Mouse (Mus musculus) liver, embryonic 11.5 days (tissue): ENCODE results near the gene Etfb. TPM values are rescaled to one million over a fixed set of nuclear protein-coding genes. Genes with fewer than 3 reads are reported as not detected.

Experiments
- ATAC-seq: fragments of 200-750 bp; cut with Nextera tagmentation; replicated peaks from 2 replicates; pipeline ENCODE4 v1.8.0; 2017; ENCODE audit warnings: moderate number of reproducible peaks, mild to moderate bottlenecking, moderate TSS enrichment, moderate library complexity; ENCODE audit not compliant: low FRiP score
- DNase-seq: peaks from one replicate; pipeline ENCODE4 v3.0.0-alpha.2; 2017; ENCODE audit warnings: low spot score
- H3K27ac ChIP-seq: fragments of 300-500 bp; sonication (generic); 2 replicates; pipeline ENCODE4 v1.5.1; 2014; ENCODE audit warnings: mild to moderate bottlenecking, low read depth, low read length, control low read depth
- H3K27me3 ChIP-seq: fragments of 300-500 bp; sonication (generic); replicated peaks from 2 replicates; pipeline ENCODE4 v1.6.1; 2014; ENCODE audit warnings: low read length, mixed read lengths; ENCODE audit not compliant: control insufficient read depth, insufficient read depth
- H3K36me3 ChIP-seq: fragments of 300-500 bp; sonication (generic); 2 replicates; pipeline ENCODE4 v1.6.1; 2014; ENCODE audit warnings: mild to moderate bottlenecking, low read length, moderate library complexity, mixed read lengths; ENCODE audit not compliant: control insufficient read depth, insufficient read depth
- H3K4me1 ChIP-seq: fragments of 300-500 bp; sonication (generic); replicated peaks from 2 replicates; pipeline ENCODE4 v1.6.1; 2014; ENCODE audit warnings: low read length, mixed read lengths; ENCODE audit not compliant: control insufficient read depth, insufficient read depth
- H3K4me2 ChIP-seq: fragments of 300-500 bp; sonication (generic); 2 replicates; pipeline ENCODE4 v1.6.1; 2014; ENCODE audit warnings: mild to moderate bottlenecking, control low read depth, moderate library complexity
- H3K4me3 ChIP-seq: fragments of 300-500 bp; sonication (generic); 2 replicates; pipeline ENCODE4 v1.5.1; 2014; ENCODE audit warnings: low read depth, low read length, control low read depth
- H3K9ac ChIP-seq: fragments of 300-500 bp; sonication (generic); 2 replicates; pipeline ENCODE4 v1.6.1; 2014; ENCODE audit warnings: low read depth, low read length, control low read depth
- H3K9me3 ChIP-seq: fragments of 300-500 bp; sonication (generic); 2 replicates; pipeline ENCODE4 v1.6.1; 2016; ENCODE audit warnings: low read length, inconsistent platforms, mixed read lengths; ENCODE audit not compliant: control insufficient read depth
- WGBS: fragments of 180-500 bp; shearing (Covaris S2); extraction: QIAGEN DNeasy Blood & Tissue Kit; methylation state at CpG from one replicate; pipeline ENCODE4 v1.1.7; 2014; 5-methylcytosine and 5-hydroxymethylcytosine counted together
- polyA plus RNA-seq: library from polyadenylated mRNA; unstranded; fragments of >200 nt; fragmentation: Nextera tagmentation; extraction: Ambion mirVana; gene quantifications from 2 replicates; pipeline ENCODE4 v1.2.1, GENCODE M21; 2014

Gene Etfb
- polyA plus RNA-seq, 1 experiment from 2014 or later: 378 TPM

DNA sequence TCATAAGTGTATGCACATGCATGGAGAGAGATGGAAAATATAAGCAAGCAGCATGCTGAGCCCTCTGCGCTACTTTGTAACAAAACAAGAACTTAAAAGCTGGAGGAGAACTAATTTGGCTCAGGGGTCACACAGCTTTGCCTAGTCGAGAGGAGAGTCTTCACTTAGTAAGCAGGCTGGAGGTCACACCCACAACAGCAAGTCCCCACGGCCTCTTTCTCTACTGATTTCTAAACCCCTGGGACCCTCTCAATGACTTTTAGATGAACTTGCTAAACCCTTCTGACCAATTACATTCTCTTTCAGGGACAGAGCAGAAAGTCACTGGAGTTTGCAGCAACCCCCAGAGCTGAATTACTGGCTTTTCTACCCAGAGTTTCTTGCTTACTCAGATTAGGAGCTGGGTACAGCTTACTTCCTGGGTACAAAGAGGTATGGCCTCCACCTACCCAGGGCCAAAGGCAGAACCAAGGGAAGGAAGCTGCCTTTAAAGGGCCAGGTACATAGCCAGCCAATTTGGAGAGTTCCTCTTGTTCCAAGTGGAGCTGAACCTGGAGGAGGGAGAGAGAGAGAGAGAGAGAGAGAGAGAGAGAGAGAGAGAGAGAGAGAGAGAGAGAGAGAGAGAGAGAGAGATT lies 19.8 kb upstream of the Etfb start:
- Histone ChIP-seq H3K4me3 (no peak overlapping the region), H3K4me2 (no peak overlapping the region), H3K27ac (no peak overlapping the region), H3K9me3 (no peaks in the 10 kb centered on the region), H3K4me1 (peaks cover 3% of the 10 kb centered on the region; the same call in 1 of the 2 replicates), H3K9ac (no peak overlapping the region), H3K36me3 (no peaks in the 10 kb centered on the region), H3K27me3 (no peaks in the 10 kb centered on the region)
- ATAC-seq (no peak), DNase-seq (no peak)
- WGBS: 76% methylated on average over 3 of the region's 3 CpGs

- no peak within 1 kb of the TSS for H3K4me2 ChIP-seq
- WGBS: 66% methylated on average over 8 of the region's 8 CpGs
- no peaks in the 10 kb centered on the region for H3K27me3 ChIP-seq
- peaks cover 3% of the 10 kb centered on the region; the same call in 1 of the 2 replicates for H3K4me1 ChIP-seq
- no peak within 1 kb of the TSS for H3K4me3 ChIP-seq
- DNase-seq (no peak), ATAC-seq (no peak)
- no peaks in the 10 kb centered on the region for H3K36me3 ChIP-seq
- H3K9ac ChIP-seq: no peak within 1 kb of the TSS
- H3K27ac ChIP-seq: no peak within 1 kb of the TSS
- H3K9me3 ChIP-seq: no peaks in the 10 kb centered on the region
Observed at GRCm38 (mm10) chr7:43427406-43427805, 16.5 kb upstream of the Etfb start, which contains the start of gene Lim2. Gene Lim2 (plus strand): TSS chr7:43427670.

GRCm38 (mm10) chr7:43429500-43429899 lies 14.4 kb upstream of the Etfb start:
- Histone ChIP-seq H3K36me3 (no peaks in the 10 kb centered on the region), H3K4me1 (no peaks in the 10 kb centered on the region), H3K9me3 (no peaks in the 10 kb centered on the region), H3K27ac (no peak overlapping the region), H3K9ac (no peak overlapping the region), H3K27me3 (no peaks in the 10 kb centered on the region), H3K4me3 (no peak overlapping the region), H3K4me2 (no peak overlapping the region)
- 39% methylated on average over 4 of the region's 4 CpGs for WGBS
- no peak for ATAC-seq
- no peak for DNase-seq

GRCm38 (mm10) chr7:43432891-43433290 lies 11.0 kb upstream of the Etfb start:
- Histone ChIP-seq H3K27me3 (no peaks in the 10 kb centered on the region), H3K9ac (no peak overlapping the region), H3K4me2 (no peak overlapping the region), H3K27ac (no peak overlapping the region), H3K4me1 (no peaks in the 10 kb centered on the region), H3K4me3 (no peak overlapping the region), H3K9me3 (no peaks in the 10 kb centered on the region), H3K36me3 (no peaks in the 10 kb centered on the region)
- whole genome bisulfite sequencing: 79% methylated on average over 4 of the region's 4 CpGs
- DNase-seq (no peak), ATAC-seq (no peak)

GRCm38 (mm10) chr7:43434676-43435075 lies 9.2 kb upstream of the Etfb start:
- no peak for DNase-seq
- WGBS: 83% methylated on average over 5 of the region's 5 CpGs
- Histone ChIP-seq H3K4me2 (no peak overlapping the region), H3K27ac (no peak overlapping the region), H3K9ac (no peak overlapping the region), H3K4me1 (no peaks in the 10 kb centered on the region), H3K9me3 (no peaks in the 10 kb centered on the region), H3K27me3 (no peaks in the 10 kb centered on the region), H3K36me3 (no peaks in the 10 kb centered on the region), H3K4me3 (no peak overlapping the region)
- no peak for ATAC-seq

GRCm38 (mm10) chr7:43436341-43437255 lies 7.3 kb upstream of the Etfb start, which contains the start of gene Nkg7:
Gene Nkg7 (plus strand): TSS chr7:43437073.
- ATAC-seq: no peak
- WGBS: 59% methylated on average over 10 of the region's 10 CpGs
- Histone ChIP-seq H3K9ac (no peak within 1 kb of the TSS), H3K9me3 (no peaks in the 10 kb centered on the region), H3K36me3 (no peaks in the 10 kb centered on the region), H3K27ac (no peak within 1 kb of the TSS), H3K27me3 (no peaks in the 10 kb centered on the region), H3K4me1 (no peaks in the 10 kb centered on the region), H3K4me3 (no peak within 1 kb of the TSS), H3K4me2 (no peak within 1 kb of the TSS)
- no peak for DNase-seq

DNA sequence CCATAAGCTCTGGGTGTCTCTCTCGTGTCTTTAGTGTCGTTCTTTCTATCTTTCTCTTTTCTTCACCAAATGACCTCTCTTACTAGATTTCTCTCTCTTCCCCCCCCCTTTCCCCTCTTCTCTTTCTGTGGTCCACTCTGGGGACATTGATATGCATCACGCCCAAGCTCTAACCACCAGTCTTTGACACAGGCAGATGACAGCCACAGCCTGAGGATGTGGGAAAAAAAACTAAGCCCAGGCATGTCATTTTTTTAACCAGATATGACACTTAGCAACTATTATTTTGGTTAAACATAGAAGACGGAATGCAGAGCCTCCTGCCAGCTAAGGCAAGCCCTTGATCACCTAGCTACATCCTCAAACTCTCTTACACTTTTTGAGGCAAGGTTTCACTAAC lies 5.3 kb upstream of the Etfb start:
- ATAC-seq (no peak), DNase-seq (no peak)
- Histone ChIP-seq H3K9ac (no peak overlapping the region), H3K4me2 (no peak overlapping the region), H3K4me3 (no peak overlapping the region), H3K27me3 (no peaks in the 10 kb centered on the region), H3K9me3 (no peaks in the 10 kb centered on the region), H3K27ac (no peak overlapping the region), H3K36me3 (no peaks in the 10 kb centered on the region), H3K4me1 (peaks cover 7% of the 10 kb centered on the region)
- WGBS: 57% methylated on average over 4 of the region's 4 CpGs

DNA sequence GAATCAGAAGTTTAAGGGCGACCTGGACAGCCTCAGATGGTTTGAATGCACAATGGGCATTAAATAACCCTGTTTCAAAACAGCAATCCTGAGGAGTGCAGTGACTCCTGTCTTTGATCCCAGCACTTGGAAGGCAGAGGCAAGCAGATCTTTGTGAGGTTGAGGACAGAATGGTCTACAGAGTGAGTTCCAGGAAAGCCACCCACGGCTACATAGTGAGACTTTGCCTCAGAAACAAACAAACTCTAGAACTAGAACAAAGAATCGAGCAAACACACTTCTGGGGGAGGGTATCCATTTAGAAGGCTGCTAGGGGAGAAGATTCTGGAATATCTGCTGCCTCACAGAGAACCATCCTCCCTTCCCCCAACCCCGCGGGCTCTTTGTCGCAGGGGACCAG lies 3.4 kb upstream of the Etfb start, which contains the start of gene Cldnd2:
TSS of gene Cldnd2 (plus strand) at position 301 of the 400 bp plus-strand sequence.
- Histone ChIP-seq H3K27ac (no peak within 1 kb of the TSS), H3K4me2 (no peak within 1 kb of the TSS), H3K9me3 (no peaks in the 10 kb centered on the region), H3K27me3 (no peaks in the 10 kb centered on the region), H3K9ac (no peak within 1 kb of the TSS), H3K4me3 (no peak within 1 kb of the TSS), H3K4me1 (peaks cover 17% of the 10 kb centered on the region), H3K36me3 (no peaks in the 10 kb centered on the region)
- 82% methylated on average over 6 of the region's 6 CpGs for WGBS
- no peak for ATAC-seq
- no peak for DNase-seq
